Mouse (Mus musculus): ENCODE measurements at regions not wholly inside any gene's neighbourhood (a gene's known extent, or its start where the extent isn't known, plus 50 kb on each side); places are given as distances from the start of the nearest gene placed in this dataset.
A peak's percentile ranks its signal among the peaks of the same experiment; 100 is the strongest.
"Not testable (repeated sequence)": the region's sequence is repeated elsewhere in the genome, so short reads cannot be mapped to it uniquely, and the experiment has no call there.

DNA sequence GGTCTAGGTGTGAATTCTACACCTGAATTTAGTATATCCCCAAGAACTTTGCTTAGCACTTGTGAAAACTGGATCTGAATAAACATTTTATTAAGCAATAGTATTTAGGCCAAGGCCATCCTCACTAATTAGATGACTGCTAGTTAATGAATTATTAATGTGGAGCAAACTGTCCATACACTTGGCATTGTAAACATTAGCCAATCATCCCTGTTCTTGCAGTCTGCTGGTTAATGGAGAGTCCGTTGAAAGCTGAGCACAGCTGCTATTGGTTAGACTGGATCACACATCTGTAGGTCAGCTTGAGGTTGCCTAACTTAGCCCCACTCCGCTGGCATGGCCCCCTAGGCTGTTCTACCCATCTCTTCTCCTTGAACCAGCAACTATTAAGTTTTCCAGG lies 826.2 kb upstream of the 4930452B06Rik start:
- no peak for DNase-seq (ENCODE audit: low read depth, low spot score)

DNA sequence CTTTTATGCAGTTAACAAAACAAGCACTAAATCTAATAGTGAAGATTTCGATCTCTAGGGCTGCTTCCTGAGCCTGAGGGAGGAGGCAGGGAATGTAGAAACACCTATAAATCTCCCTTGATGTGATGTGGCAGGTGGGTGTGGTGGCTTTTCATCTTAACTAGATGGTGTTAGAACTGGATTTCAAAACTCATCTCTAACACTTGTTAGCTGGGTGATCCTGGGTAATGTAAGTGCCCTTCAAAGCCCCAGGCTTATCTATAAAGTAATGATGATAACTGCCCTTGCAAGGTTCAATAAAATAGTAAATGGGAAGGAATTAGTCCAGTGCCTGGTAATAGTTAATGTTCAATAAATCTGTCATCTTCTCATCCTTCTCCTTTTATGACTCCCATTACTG lies 822.5 kb upstream of the 4930452B06Rik start:
- DNase-seq (ENCODE audit: low read depth, low spot score), result no peak

- no peak for DNase-seq (ENCODE audit: low read depth, low spot score)
Observed at GRCm38 (mm10) chr14:9478981-9479380, 812.9 kb upstream of the 4930452B06Rik start.

- DNase-seq (ENCODE audit: low read depth, low spot score), result no peak
Observed at GRCm38 (mm10) chr14:9475169-9475568, 809.1 kb upstream of the 4930452B06Rik start.

GRCm38 (mm10) chr14:9469686-9470085 lies 803.6 kb upstream of the 4930452B06Rik start:
- DNase-seq (ENCODE audit: low read depth, low spot score), result no peak

DNA sequence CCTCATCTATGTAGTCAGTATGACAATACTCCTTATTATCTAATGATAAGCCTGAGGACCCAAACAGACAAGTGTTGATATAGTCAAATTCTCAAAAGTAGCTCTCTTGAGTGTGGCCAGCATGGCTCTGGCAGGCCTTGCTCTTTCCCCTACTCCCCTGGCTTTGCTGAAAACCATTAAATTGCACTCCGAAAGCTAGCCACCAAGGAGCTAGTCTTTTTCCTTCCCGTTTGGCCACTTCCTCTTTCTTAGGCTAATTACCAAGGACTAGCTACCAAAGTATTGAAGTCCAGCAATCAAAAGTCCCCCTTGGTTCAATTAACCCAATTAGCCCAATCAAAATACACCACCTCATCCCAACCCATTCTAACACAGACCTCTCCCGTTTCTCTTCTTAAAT lies 802.6 kb upstream of the 4930452B06Rik start:
- no peak for DNase-seq (ENCODE audit: low read depth, low spot score)

DNA sequence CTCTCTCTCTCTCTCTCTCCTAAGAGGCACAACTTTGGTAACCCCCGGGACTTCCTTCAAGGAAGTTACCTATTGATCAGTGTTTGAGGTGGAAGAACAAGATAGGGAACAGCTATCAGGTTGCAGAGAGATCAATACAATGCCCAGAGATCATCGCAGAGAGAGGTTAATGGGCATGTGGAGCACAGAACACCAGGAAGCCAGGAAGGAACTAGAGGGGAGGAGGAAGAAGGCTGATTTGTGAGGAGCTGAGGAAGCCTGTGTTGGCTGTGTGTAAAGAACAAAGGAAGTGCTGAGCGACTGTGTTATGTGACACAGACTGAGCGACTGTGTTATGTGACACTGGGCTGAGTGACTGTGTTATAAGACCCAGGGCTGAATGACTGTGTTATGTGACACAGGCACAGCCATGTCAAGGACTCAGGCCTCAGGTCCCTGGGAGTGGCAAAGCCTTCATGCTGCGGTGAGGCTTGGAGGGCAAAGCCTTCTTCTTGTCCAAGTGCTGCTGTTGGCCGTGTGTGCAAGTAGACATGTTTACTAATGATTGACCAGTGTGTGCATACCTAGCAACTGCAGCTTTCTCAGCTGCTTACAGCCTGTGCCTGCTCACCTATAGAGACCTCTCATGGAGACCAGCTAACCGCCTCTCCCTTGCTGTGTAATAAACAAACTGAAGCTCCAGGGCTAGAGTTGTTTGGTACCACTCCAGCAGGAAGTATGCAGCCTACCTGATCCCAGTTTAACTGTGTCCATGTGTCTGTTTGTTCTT lies 801.8 kb upstream of the 4930452B06Rik start:
- DNase-seq (ENCODE audit: low read depth, low spot score), result no peak

DNA sequence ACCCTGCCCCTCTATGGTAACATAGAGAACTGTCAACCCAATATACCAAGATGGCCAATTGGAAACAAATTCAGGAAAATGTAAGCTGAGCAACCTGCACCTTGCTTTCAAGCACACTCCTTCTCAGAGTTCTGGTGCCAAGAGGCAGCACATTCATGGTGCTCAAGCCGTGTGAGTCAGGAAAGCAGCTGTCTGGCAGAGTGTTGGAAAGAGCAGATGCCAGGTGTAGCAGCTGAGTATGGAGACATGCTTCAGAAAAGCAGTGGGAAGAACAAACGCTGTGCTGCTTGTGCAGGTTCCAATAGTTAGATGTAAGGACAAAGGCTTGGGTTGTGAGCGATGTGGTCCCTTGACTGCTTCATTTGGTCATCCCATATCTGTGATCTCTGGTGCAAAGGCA lies 794.0 kb upstream of the 4930452B06Rik start:
- DNase-seq (ENCODE audit: low read depth, low spot score), result no peak

GRCm38 (mm10) chr14:9458856-9459255 lies 792.8 kb upstream of the 4930452B06Rik start:
- DNase-seq (ENCODE audit: low read depth, low spot score), result no peak

- no peak for DNase-seq (ENCODE audit: low read depth, low spot score)
Observed at GRCm38 (mm10) chr14:9457801-9458495, 791.9 kb upstream of the 4930452B06Rik start.

DNA sequence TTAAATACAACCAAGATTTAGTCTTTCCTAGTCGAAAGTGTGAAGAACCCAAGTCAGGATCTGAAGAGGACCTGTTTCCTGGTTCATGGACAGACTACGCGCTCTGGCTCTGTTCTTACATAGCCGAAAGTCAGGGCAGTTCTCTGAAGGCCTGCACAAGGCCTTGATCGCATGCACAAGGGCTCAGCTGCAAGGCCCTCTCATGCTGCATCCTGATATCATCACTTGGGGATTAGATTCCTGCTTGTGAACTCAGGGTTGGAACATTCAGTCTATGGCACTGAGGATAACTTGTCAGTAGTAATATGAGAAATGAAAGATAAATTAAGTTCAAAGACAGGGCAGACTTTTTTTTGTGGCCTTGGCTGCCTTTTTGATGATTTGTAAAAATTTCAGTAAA lies 789.9 kb upstream of the 4930452B06Rik start:
- DNase-seq (ENCODE audit: low read depth, low spot score), result no peak

GRCm38 (mm10) chr14:9449942-9450341 lies 783.9 kb upstream of the 4930452B06Rik start:
- no peak for DNase-seq (ENCODE audit: low read depth, low spot score)

GRCm38 (mm10) chr14:9437896-9438295 lies 771.9 kb upstream of the 4930452B06Rik start:
- DNase-seq (ENCODE audit: low read depth, low spot score), result no peak

- no peak for DNase-seq (ENCODE audit: low read depth, low spot score)
Observed at GRCm38 (mm10) chr14:9435136-9435535, 769.1 kb upstream of the 4930452B06Rik start.

GRCm38 (mm10) chr14:9433081-9433590 lies 767.1 kb upstream of the 4930452B06Rik start:
- no peak for DNase-seq (ENCODE audit: low read depth, low spot score)

- DNase-seq (ENCODE audit: low read depth, low spot score), result no peak
Observed at GRCm38 (mm10) chr14:9431798-9432197, 765.8 kb upstream of the 4930452B06Rik start.

DNA sequence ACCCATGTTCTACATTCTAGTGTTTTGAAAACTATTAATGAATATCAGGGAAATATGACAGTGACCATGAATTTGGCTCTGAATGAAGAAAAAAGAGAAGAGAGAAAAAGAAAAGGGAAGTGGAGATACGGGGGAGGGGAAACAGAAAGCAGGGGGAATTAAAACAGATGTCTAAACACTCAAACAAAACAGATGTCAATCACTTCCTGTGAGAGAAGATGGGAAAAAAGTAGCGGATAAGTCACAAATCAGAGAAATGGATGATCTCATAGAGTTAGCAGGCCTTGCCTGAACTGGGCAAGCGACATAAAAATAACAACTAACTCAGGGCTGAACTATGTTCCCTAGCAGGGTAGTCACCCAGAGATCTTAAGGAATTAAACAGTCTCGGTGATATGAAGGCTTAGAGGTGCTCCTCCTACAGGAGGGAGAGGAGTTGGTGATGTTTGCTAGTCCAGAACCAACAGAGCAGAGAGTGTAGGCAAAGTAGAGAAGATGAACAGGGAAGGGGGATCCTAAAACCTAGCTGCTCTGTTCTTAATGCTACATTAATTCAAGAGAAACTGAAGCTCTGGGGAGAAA lies 745.9 kb upstream of the 4930452B06Rik start:
- no peak for DNase-seq (ENCODE audit: low read depth, low spot score)

GRCm38 (mm10) chr14:9403688-9404087 lies 737.6 kb upstream of the 4930452B06Rik start:
- no peak for DNase-seq (ENCODE audit: low read depth, low spot score)

DNA sequence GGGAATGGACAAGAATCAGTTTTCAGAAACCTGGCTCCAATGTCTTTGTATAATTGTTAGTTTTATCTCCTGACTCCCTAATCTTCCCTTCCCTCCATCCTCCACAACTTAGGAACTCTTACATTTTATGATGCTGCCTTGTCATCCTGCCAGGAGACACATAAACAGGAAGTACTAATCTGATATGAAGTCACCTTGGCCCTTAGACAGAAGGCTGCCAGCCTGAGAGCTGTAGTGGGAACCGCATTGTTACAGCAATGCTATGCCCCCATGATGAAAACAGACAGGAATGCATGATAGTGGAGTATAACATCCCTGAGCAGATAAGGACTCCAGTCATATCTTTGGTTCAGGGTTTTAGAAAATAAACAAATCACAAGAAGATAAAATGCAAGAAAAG lies 734.8 kb upstream of the 4930452B06Rik start:
- no peak for DNase-seq (ENCODE audit: low read depth, low spot score)

GRCm38 (mm10) chr14:9393271-9393771 lies 727.3 kb upstream of the 4930452B06Rik start:
- peak; percentile 28 for DNase-seq (ENCODE audit: low read depth, low spot score)

- DNase-seq (ENCODE audit: low read depth, low spot score), result not testable (repeated sequence)
Observed at GRCm38 (mm10) chr14:9389878-9390536, 724.0 kb upstream of the 4930452B06Rik start.

- no peak for DNase-seq (ENCODE audit: low read depth, low spot score)
Observed at GRCm38 (mm10) chr14:9389180-9389579, 723.1 kb upstream of the 4930452B06Rik start.
